Mouse (Mus musculus) intestine, embryonic 14.5 days (tissue): ENCODE measurements around the gene Stx1b. TPM values are rescaled to one million over a fixed set of nuclear protein-coding genes. Genes with fewer than 3 reads are reported as not detected.

Source experiments
- ATAC-seq: fragments of 200-750 bp; cut with Nextera tagmentation; replicated peaks from 2 replicates; pipeline ENCODE4 v1.8.0; 2017; ENCODE audit warnings: low read depth, moderate number of reproducible peaks, moderate TSS enrichment, moderate library complexity; ENCODE audit not compliant: low FRiP score, low TSS enrichment
- DNase-seq: peaks from one replicate; pipeline ENCODE4 v3.0.0-alpha.2; 2018; ENCODE audit warnings: low spot score
- H3K27ac ChIP-seq: fragments of 300-500 bp; sonication (generic); 2 replicates; pipeline ENCODE4 v1.5.1; 2014; ENCODE audit warnings: low read depth, mild to moderate bottlenecking, control low read depth
- H3K27me3 ChIP-seq: fragments of 300-500 bp; sonication (generic); replicated peaks from 2 replicates; pipeline ENCODE4 v1.6.1; 2014; ENCODE audit warnings: low read length, control low read depth; ENCODE audit not compliant: control insufficient read depth, insufficient read depth
- H3K36me3 ChIP-seq: fragments of 300-500 bp; sonication (generic); 2 replicates; pipeline ENCODE4 v1.6.1; 2014; ENCODE audit warnings: low read length, control low read depth; ENCODE audit not compliant: control insufficient read depth, insufficient read depth
- H3K4me1 ChIP-seq: fragments of 300-500 bp; sonication (generic); replicated peaks from 2 replicates; pipeline ENCODE4 v1.6.1; 2014; ENCODE audit warnings: low read length, control low read depth, mixed read lengths; ENCODE audit not compliant: control insufficient read depth, insufficient read depth
- H3K4me2 ChIP-seq: fragments of 300-500 bp; sonication (generic); 2 replicates; pipeline ENCODE4 v1.6.1; 2014; ENCODE audit warnings: low read length
- H3K4me3 ChIP-seq: fragments of 300-500 bp; sonication (generic); 2 replicates; pipeline ENCODE4 v1.5.1; 2014; ENCODE audit warnings: low read depth, low read length, control low read depth, mixed read lengths
- H3K9ac ChIP-seq: fragments of 300-500 bp; sonication (generic); 2 replicates; pipeline ENCODE4 v1.6.1; 2014; ENCODE audit warnings: mild to moderate bottlenecking, low read length
- H3K9me3 ChIP-seq: fragments of 300-500 bp; sonication (generic); 2 replicates; pipeline ENCODE4 v1.6.1; 2016; ENCODE audit warnings: low read length, control low read depth; ENCODE audit not compliant: control insufficient read depth
- WGBS: fragments of 180-500 bp; shearing (Covaris S2); extraction: QIAGEN DNeasy Blood & Tissue Kit; methylation state at CpG from one replicate; pipeline ENCODE4 v1.1.7; 2014; 5-methylcytosine and 5-hydroxymethylcytosine counted together
- polyA plus RNA-seq: library from polyadenylated mRNA; unstranded; fragments of >200 nt; fragmentation: Nextera tagmentation; extraction: Ambion mirVana; gene quantifications from 2 replicates; pipeline ENCODE4 v1.2.1, GENCODE M21; 2014

Gene Stx1b
- polyA plus RNA-seq, 1 experiment from 2014 or later: 4.9 TPM

DNA sequence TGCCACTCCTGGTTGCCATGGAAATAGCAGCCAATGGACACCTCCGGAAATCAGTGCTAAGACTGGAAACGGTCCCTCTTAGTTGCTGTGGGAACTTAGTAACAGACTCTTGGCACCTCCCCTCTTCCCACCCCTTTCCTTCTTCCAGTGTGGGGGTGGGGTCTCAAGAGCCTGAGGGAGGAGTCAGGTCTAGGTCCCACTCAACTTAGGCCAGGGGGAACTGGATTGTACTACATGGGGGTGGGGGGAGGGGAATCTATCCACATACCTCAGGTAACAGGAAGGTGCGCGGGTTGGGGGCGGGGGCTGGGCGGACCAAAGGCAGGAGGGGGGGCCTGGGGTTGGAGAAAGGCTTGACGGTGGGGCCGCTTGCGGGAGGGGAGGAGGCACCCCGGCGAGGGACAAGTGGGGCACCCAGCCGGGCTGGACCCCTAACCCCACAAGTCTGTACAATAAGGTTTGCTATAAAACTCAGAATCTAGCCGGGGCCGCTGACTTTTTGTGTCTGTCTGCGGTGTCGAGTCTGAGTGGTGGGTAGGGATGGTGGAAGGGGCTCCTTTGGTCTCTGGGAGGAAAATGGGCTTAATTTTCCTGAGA is 55.3 kb downstream of the Stx1b start:
- ATAC-seq: peak; percentile 86
- H3K4me1 ChIP-seq: peaks cover 10% of the 10 kb centered on the region

DNA sequence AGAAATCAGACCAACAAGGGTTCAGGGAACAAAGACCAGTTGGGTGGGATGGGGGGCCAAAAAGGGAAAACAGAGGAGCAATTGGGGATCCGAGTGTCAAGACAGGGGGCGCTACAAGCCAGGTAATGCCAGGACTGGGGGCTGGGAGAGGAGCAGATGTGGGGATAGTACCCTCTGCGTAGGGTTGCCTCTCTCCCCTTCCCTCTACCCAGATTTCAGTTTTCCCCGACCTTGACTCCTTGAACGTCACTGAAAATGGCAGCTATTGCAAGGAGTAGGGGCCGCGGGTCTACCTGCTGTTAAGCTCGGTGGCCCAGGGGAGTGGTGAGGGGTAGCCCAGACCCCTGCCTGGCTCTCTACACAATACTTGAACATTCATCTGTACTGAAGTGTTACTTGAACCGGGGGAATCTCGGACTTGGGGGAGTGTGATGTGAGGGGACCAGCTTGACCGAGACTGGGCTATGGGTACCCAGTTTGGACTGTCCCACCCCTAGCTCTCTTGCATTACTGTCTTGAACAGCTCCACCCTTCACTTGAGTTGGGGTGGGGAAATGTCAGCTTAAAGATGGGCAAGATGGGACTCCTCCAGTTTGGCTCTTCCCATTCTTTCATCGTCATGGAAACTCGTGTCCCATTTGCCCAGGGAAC is 55.9 kb downstream of the Stx1b start:
- H3K27me3 ChIP-seq: no peaks in the 10 kb centered on the region
- 56% methylated on average over 13 of the region's 13 CpGs for WGBS
- peaks cover 46% of the 10 kb centered on the region for H3K36me3 ChIP-seq
- H3K4me1 ChIP-seq: peaks cover 10% of the 10 kb centered on the region
- no peaks in the 10 kb centered on the region for H3K9me3 ChIP-seq
- no peak overlapping the region for H3K9ac ChIP-seq
- H3K4me3 ChIP-seq: no peak overlapping the region
- no peak; the same call in 1 of the 2 replicates for ATAC-seq
- H3K27ac ChIP-seq: peak overlapping the region; percentile 66; the same call in 1 of the 2 replicates
- no peak for DNase-seq
- peak overlapping the region; percentile 84; the same call in 1 of the 2 replicates for H3K4me2 ChIP-seq

More for the DNA sequence above, 55.3 kb downstream of the Stx1b start:
- no peaks in the 10 kb centered on the region for H3K27me3 ChIP-seq
- H3K4me3 ChIP-seq: peak overlapping the region; percentile 70
- peak overlapping the region; percentile 90 for H3K27ac ChIP-seq
- peak overlapping the region; percentile 84 for H3K4me2 ChIP-seq
- H3K9ac ChIP-seq: peak overlapping the region; percentile 96
- peaks cover 42% of the 10 kb centered on the region for H3K36me3 ChIP-seq
- peak; percentile 96 for DNase-seq
- WGBS: 2% methylated on average over 16 of the region's 16 CpGs
- H3K9me3 ChIP-seq: no peaks in the 10 kb centered on the region

DNA sequence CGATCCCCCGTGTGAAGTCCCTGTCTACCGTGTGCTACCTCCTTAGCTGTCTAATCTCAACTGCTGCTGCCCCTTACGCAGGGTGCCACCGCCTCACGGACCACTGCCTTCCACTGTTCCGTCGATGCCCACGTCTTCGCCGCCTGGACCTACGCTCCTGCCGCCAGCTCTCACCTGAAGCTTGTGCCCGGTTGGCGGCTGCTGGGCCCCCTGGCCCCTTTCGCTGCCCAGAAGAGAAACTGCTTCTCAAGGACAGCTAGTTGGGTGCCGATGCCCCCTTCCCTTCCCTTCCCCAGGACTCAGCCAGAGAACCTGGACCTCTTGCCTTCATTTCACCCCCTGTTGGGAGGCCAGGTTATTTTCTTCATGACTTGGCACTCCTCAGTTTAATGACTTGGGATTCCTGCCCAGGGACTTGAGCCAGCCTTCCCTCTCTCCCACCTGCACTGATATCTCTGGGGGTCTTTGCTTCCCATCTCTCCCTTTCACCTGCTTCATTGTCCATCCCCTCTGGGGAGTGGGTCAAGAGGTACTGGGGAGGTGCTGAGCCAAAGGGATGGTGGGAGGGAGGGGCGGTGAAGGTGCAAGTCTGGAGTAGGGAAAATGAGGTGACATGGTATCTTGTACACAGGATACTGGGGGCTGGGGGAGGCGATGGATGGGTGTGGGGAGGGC is 56.5 kb downstream of the Stx1b start:
- no peak for DNase-seq
- ATAC-seq: no peak
- peaks cover 10% of the 10 kb centered on the region for H3K4me1 ChIP-seq
- no peak overlapping the region for H3K4me3 ChIP-seq
- H3K9ac ChIP-seq: no peak overlapping the region
- no peaks in the 10 kb centered on the region for H3K27me3 ChIP-seq
- no peak overlapping the region for H3K27ac ChIP-seq
- no peaks in the 10 kb centered on the region for H3K9me3 ChIP-seq
- H3K36me3 ChIP-seq: peaks cover 51% of the 10 kb centered on the region
- no peak overlapping the region for H3K4me2 ChIP-seq
- 94% methylated on average over 19 of the region's 19 CpGs for WGBS

DNA sequence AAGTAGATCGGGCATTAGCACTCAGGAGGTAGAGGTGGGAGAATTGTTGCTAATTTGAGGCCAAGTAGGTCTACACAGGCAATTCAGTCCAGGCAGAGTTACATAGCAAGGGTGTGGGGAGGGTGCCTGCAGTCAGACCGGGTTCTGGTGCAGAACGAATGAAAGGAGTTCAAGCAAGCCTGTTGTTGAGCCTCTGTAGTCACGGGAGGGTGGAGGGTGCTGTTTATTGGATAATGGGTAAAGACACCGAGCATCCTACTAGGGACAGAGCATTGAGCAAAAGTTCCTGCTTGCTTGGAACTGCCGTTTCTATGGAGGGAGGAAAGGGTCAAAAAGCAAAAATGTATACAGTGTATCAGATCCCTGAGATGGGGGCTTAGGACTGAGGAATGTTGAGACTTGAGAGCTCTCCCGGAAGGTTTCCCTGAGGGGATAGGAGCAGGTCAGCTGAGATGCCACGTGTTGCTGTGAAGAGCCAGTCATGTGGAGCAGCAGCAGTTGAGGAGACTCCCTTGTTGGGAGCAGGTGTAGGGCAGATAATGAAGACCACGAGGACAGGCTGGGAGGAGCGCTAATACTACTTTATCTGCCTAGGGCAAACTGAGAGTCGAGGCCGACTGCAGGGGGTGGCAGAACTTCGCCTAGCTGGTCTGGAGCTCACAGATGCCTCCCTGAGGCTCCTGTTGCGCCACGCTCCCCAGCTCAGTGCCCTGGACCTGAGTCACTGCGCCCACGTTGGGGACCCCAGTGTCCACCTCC is 57.3 kb downstream of the Stx1b start:
- Histone ChIP-seq H3K27ac (no peak overlapping the region), H3K27me3 (no peaks in the 10 kb centered on the region), H3K4me1 (peaks cover 10% of the 10 kb centered on the region), H3K4me2 (no peak overlapping the region), H3K36me3 (peaks cover 57% of the 10 kb centered on the region), H3K9ac (no peak overlapping the region), H3K4me3 (no peak overlapping the region), H3K9me3 (no peaks in the 10 kb centered on the region)
- DNase-seq (no peak), ATAC-seq (no peak)
- WGBS: 77% methylated on average over 17 of the region's 17 CpGs

DNA sequence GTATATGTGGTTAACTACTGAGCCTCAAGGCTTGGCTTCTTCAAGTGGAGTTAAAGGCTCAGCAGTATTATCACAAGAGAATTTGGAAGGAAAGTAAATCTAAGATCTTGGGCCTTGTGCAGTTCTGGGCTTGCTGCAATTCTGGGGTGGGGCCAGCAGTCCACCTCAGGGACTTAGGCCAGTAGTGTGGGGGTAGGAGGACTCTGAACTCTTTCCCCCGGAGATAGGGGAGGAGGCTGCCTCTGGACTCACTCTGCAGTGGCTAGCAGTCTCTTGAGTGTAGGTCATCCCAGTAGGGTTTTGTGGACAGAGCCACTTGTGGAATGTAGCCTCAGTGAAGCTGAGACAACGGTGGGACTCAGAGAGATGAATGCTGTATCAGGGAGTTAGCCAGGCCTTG is 58.6 kb downstream of the Stx1b start:
- Histone ChIP-seq H3K9me3 (no peaks in the 10 kb centered on the region), H3K4me1 (peaks cover 3% of the 10 kb centered on the region), H3K36me3 (peaks cover 57% of the 10 kb centered on the region), H3K4me3 (no peak overlapping the region), H3K9ac (no peak overlapping the region), H3K4me2 (no peak overlapping the region), H3K27me3 (no peaks in the 10 kb centered on the region), H3K27ac (no peak overlapping the region)
- no peak for DNase-seq
- 91% methylated on average over 2 of the region's 2 CpGs for WGBS
- no peak for ATAC-seq

DNA sequence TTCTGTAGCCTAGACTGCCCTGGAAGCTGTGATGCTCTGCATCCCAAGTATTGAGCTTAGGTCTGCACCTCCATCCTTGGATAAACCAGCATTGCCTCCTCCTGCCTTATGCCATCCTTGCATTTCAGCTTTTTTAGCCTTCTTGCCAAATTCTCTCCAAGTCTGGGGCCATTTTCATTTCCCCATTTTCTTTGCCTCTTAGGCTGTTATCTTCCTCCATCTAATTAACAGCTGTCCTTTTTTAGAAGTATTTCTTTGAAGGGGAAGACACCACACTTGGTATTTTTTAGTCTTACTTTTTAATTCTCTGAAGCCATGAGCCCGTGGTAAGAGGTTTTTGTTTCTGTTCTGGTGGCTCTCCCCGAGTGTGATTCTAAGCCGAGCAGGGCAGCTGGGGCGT is 60.7 kb downstream of the Stx1b start:
- Histone ChIP-seq H3K4me2 (no peak overlapping the region), H3K4me1 (no peaks in the 10 kb centered on the region; the same call in 1 of the 2 replicates), H3K4me3 (no peak overlapping the region), H3K36me3 (peaks cover 66% of the 10 kb centered on the region), H3K9ac (no peak overlapping the region), H3K9me3 (no peaks in the 10 kb centered on the region), H3K27me3 (no peaks in the 10 kb centered on the region), H3K27ac (no peak overlapping the region)
- DNase-seq (no peak), ATAC-seq (no peak)
- WGBS: 96% methylated on average over 4 of the region's 4 CpGs

DNA sequence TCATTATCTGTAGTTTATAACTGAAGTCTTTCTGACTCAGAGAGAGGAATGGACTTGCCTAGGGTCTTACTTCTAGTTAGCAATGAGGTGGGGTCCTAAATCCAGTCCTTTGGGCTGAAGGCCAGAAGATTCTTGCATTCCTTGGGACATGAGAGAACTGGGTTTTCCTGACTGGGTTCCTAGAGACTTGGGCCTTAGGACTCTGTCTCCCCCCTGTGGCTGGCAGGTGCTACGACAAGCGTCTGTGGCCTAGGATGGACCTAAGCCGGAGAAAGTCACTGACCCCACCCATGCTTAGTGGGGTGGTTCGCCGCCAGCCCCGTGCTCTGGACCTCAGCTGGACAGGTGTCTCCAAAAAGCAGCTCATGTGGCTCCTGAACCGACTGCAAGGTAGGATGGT is 63.3 kb downstream of the Stx1b start:
- no peak overlapping the region for H3K4me3 ChIP-seq
- no peak overlapping the region for H3K9ac ChIP-seq
- ATAC-seq (no peak), DNase-seq (peak; percentile 84)
- 28% methylated on average over 7 of the region's 7 CpGs for WGBS
- H3K36me3 ChIP-seq: peaks cover 69% of the 10 kb centered on the region
- no peaks in the 10 kb centered on the region for H3K27me3 ChIP-seq
- no peaks in the 10 kb centered on the region for H3K9me3 ChIP-seq
- H3K4me1 ChIP-seq: no peaks in the 10 kb centered on the region; the same call in 1 of the 2 replicates
- no peak overlapping the region for H3K27ac ChIP-seq
- no peak overlapping the region for H3K4me2 ChIP-seq

DNA sequence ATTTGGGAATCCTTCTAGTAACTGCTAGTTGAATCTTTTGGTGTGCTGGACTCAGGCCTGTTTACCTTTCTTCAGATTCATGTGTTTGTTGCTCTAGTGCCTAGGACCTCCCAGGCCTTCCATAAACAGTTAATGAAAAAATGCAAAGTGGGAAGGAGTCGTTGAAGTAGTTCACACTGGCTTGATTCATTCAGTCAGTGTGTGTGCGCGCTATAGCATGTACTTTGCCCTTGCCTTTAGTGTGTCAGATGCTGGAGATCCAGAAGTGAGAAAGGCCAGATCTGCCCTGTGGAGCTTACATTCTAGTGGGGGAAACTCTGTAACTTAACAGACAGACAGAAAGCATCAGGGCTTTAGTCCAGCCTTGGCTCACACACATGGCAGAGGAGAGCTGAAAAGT is 63.9 kb downstream of the Stx1b start:
- 54% methylated on average over 3 of the region's 3 CpGs for WGBS
- Histone ChIP-seq H3K27ac (no peak overlapping the region), H3K9ac (no peak overlapping the region), H3K36me3 (peaks cover 69% of the 10 kb centered on the region), H3K4me2 (no peak overlapping the region), H3K4me3 (no peak overlapping the region), H3K27me3 (no peaks in the 10 kb centered on the region), H3K4me1 (no peaks in the 10 kb centered on the region; the same call in 1 of the 2 replicates), H3K9me3 (no peaks in the 10 kb centered on the region)
- DNase-seq: no peak
- no peak for ATAC-seq
